Mouse (Mus musculus): Measurements from ENCODE around the gene Chrm4. TPM values are rescaled to one million over a fixed set of nuclear protein-coding genes. Genes with fewer than 3 reads are reported as not detected.

The Chrm4 gene
- polyA plus RNA-seq, 1 experiment from 2014 or later, result 0.34 TPM

DNA sequence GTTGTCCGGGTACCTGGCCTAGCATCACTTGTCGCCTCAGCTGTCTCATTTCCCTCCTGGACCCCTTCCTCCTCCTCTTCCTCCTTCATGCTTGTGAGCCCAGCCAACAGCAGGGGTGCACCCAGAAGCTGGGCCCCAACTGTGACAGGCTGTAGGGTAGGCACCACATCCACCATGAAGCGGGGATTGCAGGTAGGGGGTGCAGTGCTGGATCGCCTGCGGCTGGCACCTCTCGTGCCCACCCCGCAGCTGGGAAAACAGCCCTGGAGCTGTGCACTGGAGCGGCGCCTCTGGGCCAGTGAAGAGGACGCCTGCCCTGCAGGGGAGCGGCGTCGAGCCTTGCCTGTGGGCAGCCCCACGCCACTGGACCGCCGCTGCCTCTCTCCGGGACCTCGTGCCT lies 18.4 kb downstream of the Chrm4 start, which contains the start of gene Gm9821:
TSS of gene Gm9821 (plus strand) at position 221 of the 400 bp plus-strand sequence.
- H3K9me3 ChIP-seq (ENCODE audit: control insufficient read depth, low read length), result no peaks in the 10 kb centered on the region
- 92% methylated on average over 18 of the region's 18 CpGs for whole genome bisulfite sequencing
- no peak within 1 kb of the TSS for H3K4me3 ChIP-seq (ENCODE audit: low read depth, low read length)
- ATAC-seq (replicated peaks; ENCODE audit: low FRiP score) (no peak), DNase-seq (ENCODE audit: low spot score) (no peak)
- no peaks in the 10 kb centered on the region for H3K27me3 ChIP-seq (replicated peaks; ENCODE audit: control insufficient read depth, insufficient read depth, low read length)
- peak within 1 kb of the TSS; percentile 44 for H3K9ac ChIP-seq (ENCODE audit: low read depth, low read length)
- peak within 1 kb of the TSS; percentile 90 for H3K4me2 ChIP-seq
- H3K27ac ChIP-seq (ENCODE audit: low read depth, low read length), result peak within 1 kb of the TSS; percentile 99; the same call in 1 of the 2 replicates
- H3K4me1 ChIP-seq (replicated peaks; ENCODE audit: control insufficient read depth, insufficient read depth, low read length), result peaks cover 61% of the 10 kb centered on the region
- H3K36me3 ChIP-seq (ENCODE audit: control insufficient read depth, insufficient read depth, low read length), result peaks cover 25% of the 10 kb centered on the region

GRCm38 (mm10) chr2:91946836-91947235 lies 19.8 kb downstream of the Chrm4 start:
- Histone ChIP-seq H3K9ac (ENCODE audit: low read depth, low read length) (peak overlapping the region; percentile 44; the same call in 1 of the 2 replicates), H3K27ac (ENCODE audit: low read depth, low read length) (peak overlapping the region; percentile 99; the same call in 1 of the 2 replicates), H3K4me1 (replicated peaks; ENCODE audit: control insufficient read depth, insufficient read depth, low read length) (peaks cover 71% of the 10 kb centered on the region), H3K4me3 (ENCODE audit: low read depth, low read length) (peak overlapping the region; percentile 65), H3K4me2 (peak overlapping the region; percentile 90), H3K36me3 (ENCODE audit: control insufficient read depth, insufficient read depth, low read length) (peaks cover 19% of the 10 kb centered on the region), H3K27me3 (replicated peaks; ENCODE audit: control insufficient read depth, insufficient read depth, low read length) (no peaks in the 10 kb centered on the region), H3K9me3 (ENCODE audit: control insufficient read depth, low read length) (no peaks in the 10 kb centered on the region)
- no peak for ATAC-seq (replicated peaks; ENCODE audit: low FRiP score)
- DNase-seq (ENCODE audit: low spot score), result no peak
- WGBS, result 52% methylated on average over 6 of the region's 6 CpGs

GRCm38 (mm10) chr2:91947397-91948150 lies 20.5 kb downstream of the Chrm4 start:
- H3K4me3 ChIP-seq (ENCODE audit: low read depth, low read length), result peak overlapping the region; percentile 65
- 41% methylated on average over 11 of the region's 11 CpGs for WGBS
- peaks cover 77% of the 10 kb centered on the region for H3K4me1 ChIP-seq (replicated peaks; ENCODE audit: control insufficient read depth, insufficient read depth, low read length)
- peaks cover 14% of the 10 kb centered on the region for H3K36me3 ChIP-seq (ENCODE audit: control insufficient read depth, insufficient read depth, low read length)
- peak overlapping the region; percentile 96 for H3K9ac ChIP-seq (ENCODE audit: low read depth, low read length)
- peak overlapping the region; percentile 90 for H3K4me2 ChIP-seq
- no peak for DNase-seq (ENCODE audit: low spot score)
- ATAC-seq (replicated peaks; ENCODE audit: low FRiP score), result peak; percentile 31
- H3K27ac ChIP-seq (ENCODE audit: low read depth, low read length), result peak overlapping the region; percentile 99
- no peaks in the 10 kb centered on the region for H3K27me3 ChIP-seq (replicated peaks; ENCODE audit: control insufficient read depth, insufficient read depth, low read length)
- no peaks in the 10 kb centered on the region for H3K9me3 ChIP-seq (ENCODE audit: control insufficient read depth, low read length)

DNA sequence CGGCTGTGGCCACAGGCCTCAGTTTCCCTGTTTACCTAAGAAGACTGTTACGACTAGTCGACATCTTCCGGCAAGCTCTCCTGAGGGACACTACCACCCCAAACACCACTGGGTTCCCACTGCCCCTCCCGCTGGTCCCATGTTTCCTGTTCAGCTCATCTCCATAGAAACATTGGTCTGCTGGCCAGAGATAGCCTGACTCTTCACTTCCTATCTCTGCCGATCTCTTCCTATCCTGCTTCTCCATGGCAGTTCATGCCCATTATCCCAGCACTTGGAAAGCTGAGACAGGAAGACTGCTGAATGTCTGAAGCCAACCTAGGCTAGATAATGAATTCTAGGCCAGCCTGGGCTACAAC lies 21.1 kb downstream of the Chrm4 start:
- H3K4me2 ChIP-seq, result peak overlapping the region; percentile 90
- DNase-seq (ENCODE audit: low spot score), result no peak
- H3K4me1 ChIP-seq (replicated peaks; ENCODE audit: control insufficient read depth, insufficient read depth, low read length), result peaks cover 79% of the 10 kb centered on the region
- H3K27ac ChIP-seq (ENCODE audit: low read depth, low read length), result peak overlapping the region; percentile 99
- peak overlapping the region; percentile 65 for H3K4me3 ChIP-seq (ENCODE audit: low read depth, low read length)
- WGBS, result 34% methylated on average over 6 of the region's 6 CpGs
- H3K9ac ChIP-seq (ENCODE audit: low read depth, low read length), result peak overlapping the region; percentile 96
- H3K36me3 ChIP-seq (ENCODE audit: control insufficient read depth, insufficient read depth, low read length), result peaks cover 9% of the 10 kb centered on the region
- no peaks in the 10 kb centered on the region for H3K27me3 ChIP-seq (replicated peaks; ENCODE audit: control insufficient read depth, insufficient read depth, low read length)
- H3K9me3 ChIP-seq (ENCODE audit: control insufficient read depth, low read length), result no peaks in the 10 kb centered on the region
- peak; percentile 37 for ATAC-seq (replicated peaks; ENCODE audit: low FRiP score)

GRCm38 (mm10) chr2:91948792-91949241 lies 21.8 kb downstream of the Chrm4 start:
- ATAC-seq (replicated peaks; ENCODE audit: low FRiP score) (peak; percentile 29; the same call in 1 of the 2 replicates), DNase-seq (ENCODE audit: low spot score) (no peak)
- Histone ChIP-seq H3K9ac (ENCODE audit: low read depth, low read length) (peak overlapping the region; percentile 96), H3K36me3 (ENCODE audit: control insufficient read depth, insufficient read depth, low read length) (peaks cover 2% of the 10 kb centered on the region; the same call in 1 of the 2 replicates), H3K4me1 (replicated peaks; ENCODE audit: control insufficient read depth, insufficient read depth, low read length) (peaks cover 85% of the 10 kb centered on the region), H3K4me2 (peak overlapping the region; percentile 90), H3K27ac (ENCODE audit: low read depth, low read length) (peak overlapping the region; percentile 99), H3K4me3 (ENCODE audit: low read depth, low read length) (peak overlapping the region; percentile 65), H3K27me3 (replicated peaks; ENCODE audit: control insufficient read depth, insufficient read depth, low read length) (no peaks in the 10 kb centered on the region), H3K9me3 (ENCODE audit: control insufficient read depth, low read length) (no peaks in the 10 kb centered on the region)
- WGBS, result 44% methylated on average over 3 of the region's 3 CpGs

DNA sequence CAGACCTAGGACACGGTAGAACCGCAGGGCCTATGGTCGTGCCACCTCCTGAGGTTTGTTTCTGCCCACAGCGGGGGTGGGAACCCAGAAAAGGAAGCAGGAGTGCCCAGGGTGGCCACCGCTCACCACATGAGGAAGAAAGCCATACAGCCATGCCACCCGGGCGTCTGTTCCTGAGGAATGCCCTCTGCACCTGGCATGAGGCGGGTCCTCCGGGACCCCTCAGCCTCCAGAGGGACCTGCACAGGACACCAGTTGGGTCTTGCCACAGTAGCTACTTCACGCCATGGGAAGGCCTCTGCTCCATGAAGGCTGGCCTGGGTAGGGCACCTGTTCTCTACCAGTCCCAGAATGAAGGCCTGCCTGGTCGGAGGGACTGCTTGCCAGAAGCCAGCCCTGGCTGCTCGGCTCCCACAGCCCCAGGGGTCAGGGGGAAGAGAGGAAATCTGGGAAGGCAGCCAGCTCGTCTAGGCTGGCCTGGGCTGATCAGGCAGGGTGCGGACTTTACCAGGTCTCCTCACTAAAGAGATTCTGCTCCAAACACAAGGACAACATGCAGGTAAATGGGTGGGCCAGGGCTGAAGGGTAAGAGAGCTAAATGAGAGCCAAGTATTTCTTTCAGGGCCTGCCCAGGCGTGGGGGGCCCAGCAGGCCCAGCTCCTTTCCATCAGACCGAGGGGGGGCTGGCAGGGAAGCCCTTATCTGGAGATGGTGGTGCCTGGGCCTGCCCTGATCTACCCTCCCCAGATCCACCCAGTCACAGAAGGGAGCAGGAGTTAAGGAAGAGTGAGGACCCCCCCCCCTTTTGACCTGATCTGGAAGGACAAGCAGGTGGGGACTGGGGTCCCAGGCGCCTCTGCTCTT lies 22.6 kb downstream of the Chrm4 start:
- Histone ChIP-seq H3K9me3 (ENCODE audit: control insufficient read depth, low read length) (no peaks in the 10 kb centered on the region), H3K9ac (ENCODE audit: low read depth, low read length) (peak overlapping the region; percentile 96), H3K4me3 (ENCODE audit: low read depth, low read length) (peak overlapping the region; percentile 65), H3K27me3 (replicated peaks; ENCODE audit: control insufficient read depth, insufficient read depth, low read length) (no peaks in the 10 kb centered on the region), H3K4me2 (peak overlapping the region; percentile 90), H3K4me1 (replicated peaks; ENCODE audit: control insufficient read depth, insufficient read depth, low read length) (peaks cover 88% of the 10 kb centered on the region), H3K36me3 (ENCODE audit: control insufficient read depth, insufficient read depth, low read length) (no peaks in the 10 kb centered on the region; the same call in 1 of the 2 replicates), H3K27ac (ENCODE audit: low read depth, low read length) (peak overlapping the region; percentile 99)
- WGBS, result 31% methylated on average over 17 of the region's 17 CpGs
- ATAC-seq (replicated peaks; ENCODE audit: low FRiP score) (peak; percentile 88), DNase-seq (ENCODE audit: low spot score) (peak; percentile 79)

- peak overlapping the region; percentile 90 for H3K4me2 ChIP-seq
- WGBS, result 8% methylated on average over 15 of the region's 15 CpGs
- H3K27me3 ChIP-seq (replicated peaks; ENCODE audit: control insufficient read depth, insufficient read depth, low read length), result no peaks in the 10 kb centered on the region
- H3K4me3 ChIP-seq (ENCODE audit: low read depth, low read length), result peak overlapping the region; percentile 65
- ATAC-seq (replicated peaks; ENCODE audit: low FRiP score) (peak; percentile 84), DNase-seq (ENCODE audit: low spot score) (no peak)
- no peaks in the 10 kb centered on the region for H3K9me3 ChIP-seq (ENCODE audit: control insufficient read depth, low read length)
- peak overlapping the region; percentile 96 for H3K9ac ChIP-seq (ENCODE audit: low read depth, low read length)
- H3K4me1 ChIP-seq (replicated peaks; ENCODE audit: control insufficient read depth, insufficient read depth, low read length), result peaks cover 88% of the 10 kb centered on the region
- no peaks in the 10 kb centered on the region; the same call in 1 of the 2 replicates for H3K36me3 ChIP-seq (ENCODE audit: control insufficient read depth, insufficient read depth, low read length)
- peak overlapping the region; percentile 99 for H3K27ac ChIP-seq (ENCODE audit: low read depth, low read length)
These were observed 23.4 kb downstream of the Chrm4 start for GRCm38 (mm10) chr2:91950275-91951085.

DNA sequence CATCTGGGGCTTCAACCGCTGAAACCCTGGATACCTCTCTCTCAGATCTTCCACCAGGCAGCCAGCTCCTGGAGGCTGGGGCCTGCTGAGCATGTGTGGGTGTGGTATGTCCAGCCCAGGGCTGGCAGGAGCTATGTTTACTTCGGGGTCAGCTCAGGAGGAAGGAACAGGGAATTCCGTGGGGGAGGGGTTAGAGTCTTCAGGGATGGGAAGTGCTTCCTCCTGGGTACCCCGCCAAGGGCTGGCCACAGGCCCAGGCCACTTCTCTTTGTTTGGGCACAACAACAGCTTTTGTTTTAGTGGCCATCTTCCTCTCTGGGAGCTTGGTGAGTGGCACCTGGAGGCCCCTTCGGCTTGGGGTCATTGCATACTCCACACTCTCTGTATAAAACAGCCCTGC lies 26.8 kb downstream of the Chrm4 start:
- no peak overlapping the region for H3K4me3 ChIP-seq (ENCODE audit: low read depth, low read length)
- no peak for ATAC-seq (replicated peaks; ENCODE audit: low FRiP score)

More for the DNA sequence above, 26.8 kb downstream of the Chrm4 start:
- no peaks in the 10 kb centered on the region for H3K27me3 ChIP-seq (replicated peaks; ENCODE audit: control insufficient read depth, insufficient read depth, low read length)
- 0 out of 2 replicates have a peak overlapping the region, but pooled peaks have one; percentile 15 for H3K9ac ChIP-seq (ENCODE audit: low read depth, low read length)
- no peaks in the 10 kb centered on the region for H3K36me3 ChIP-seq (ENCODE audit: control insufficient read depth, insufficient read depth, low read length)
- peak overlapping the region; percentile 58 for H3K27ac ChIP-seq (ENCODE audit: low read depth, low read length)
- peaks cover 84% of the 10 kb centered on the region for H3K4me1 ChIP-seq (replicated peaks; ENCODE audit: control insufficient read depth, insufficient read depth, low read length)
- no peak for DNase-seq (ENCODE audit: low spot score)
- H3K9me3 ChIP-seq (ENCODE audit: control insufficient read depth, low read length), result no peaks in the 10 kb centered on the region
- no peak overlapping the region for H3K4me2 ChIP-seq
- 29% methylated on average over 5 of the region's 5 CpGs for WGBS

Measured in liver, embryonic 11.5 days (tissue).